Mouse (Mus musculus): ENCODE results near the gene Mvb12b.

DNA sequence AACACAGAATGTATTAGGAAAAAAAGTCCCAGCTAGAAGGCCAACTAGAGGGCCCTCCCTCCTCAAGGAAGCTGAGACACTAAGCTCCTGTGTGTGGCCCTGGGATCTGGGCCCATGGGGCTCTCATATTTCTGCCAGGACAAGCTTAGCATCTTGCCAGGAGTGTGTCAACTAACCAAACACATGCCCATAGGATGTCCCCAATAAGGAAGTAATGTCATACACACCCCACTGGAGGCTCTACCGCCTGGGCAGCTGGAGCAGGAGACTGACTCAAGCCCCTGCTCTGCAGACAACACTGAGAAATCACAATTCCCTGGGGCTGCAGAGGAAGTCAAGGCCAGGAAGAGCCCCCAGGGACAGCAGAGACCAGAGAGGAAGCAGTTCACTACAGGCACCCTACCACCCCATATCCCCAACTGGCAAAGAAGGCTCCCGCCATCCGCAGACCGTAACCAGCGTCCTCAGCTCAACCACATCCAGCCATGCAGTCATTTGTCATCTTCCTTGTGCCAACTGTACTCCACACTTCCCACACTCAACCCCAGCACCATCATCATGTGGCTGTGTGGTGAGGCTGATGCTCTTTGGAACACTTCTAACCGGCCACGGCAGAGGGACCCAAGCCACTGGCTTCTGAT, 3.0 kb downstream of the Mvb12b start:
- no peak for TF ChIP-seq GATA1 (IDR thresholded peaks at IDR 0.05; ENCODE audit: borderline replicate concordance, low read length)
- no peak for TF ChIP-seq FLI1 (IDR thresholded peaks at IDR 0.05; ENCODE audit: low read length)

Data from megakaryocyte, embryonic 14.5 days (primary cell).